Mouse (Mus musculus) fibroblast of lung, adult 2 months (primary cell): Measurements from ENCODE around the gene 9130019O22Rik.
"Not testable (repeated sequence)": the region's sequence is repeated elsewhere in the genome, so short reads cannot be mapped to it uniquely, and the experiment has no call there.

Source experiments
- DNase-seq: peaks from one replicate; pipeline ENCODE4 v3.0.0-alpha.2; 2011; ENCODE audit warnings: low read depth

9130019O22Rik gene

DNA sequence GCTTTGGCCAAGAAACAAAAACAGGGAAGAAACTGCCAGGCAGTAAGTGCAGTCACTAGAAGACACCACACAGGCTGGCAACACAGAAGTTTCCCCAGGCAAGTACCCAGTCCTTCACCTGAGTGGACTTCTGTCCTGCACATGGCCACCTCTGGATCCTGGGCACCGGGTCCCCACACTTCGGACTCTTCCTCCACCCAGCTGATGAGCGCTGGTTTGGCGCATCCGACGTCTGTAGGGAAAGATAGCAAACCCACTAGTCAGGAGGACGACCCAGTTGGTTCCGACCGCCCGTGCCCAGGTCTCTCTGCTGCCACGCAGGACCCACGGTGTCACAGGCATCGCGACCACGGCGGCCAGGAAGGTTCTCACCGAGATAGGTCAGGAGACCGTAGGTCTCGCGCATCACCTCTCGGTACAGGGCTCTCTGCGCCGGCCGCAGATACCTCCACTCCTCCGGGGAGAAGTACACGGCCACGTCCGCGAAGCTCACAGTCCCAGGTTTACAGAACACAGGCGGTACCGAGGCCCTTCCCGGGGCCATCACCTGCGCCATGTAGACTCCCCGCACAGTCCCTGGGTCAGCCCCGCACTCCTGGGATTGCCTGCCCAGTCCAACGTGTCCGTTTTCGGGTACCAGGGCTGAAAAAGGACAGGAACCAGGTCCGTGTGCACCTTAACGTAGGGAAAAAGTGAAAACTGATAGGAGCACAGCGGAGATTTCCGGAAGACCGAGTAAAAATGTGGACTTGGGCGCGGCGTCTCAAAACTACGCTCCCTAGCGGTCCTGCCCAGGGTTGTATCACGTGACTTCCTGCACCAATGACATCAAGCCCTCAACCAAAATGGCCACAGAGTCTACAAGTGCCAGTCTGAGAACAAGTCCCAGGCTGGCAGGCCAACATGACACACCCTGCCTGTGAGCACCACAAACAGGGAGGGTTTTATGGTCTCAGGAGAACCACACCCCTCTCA lies 11.4 kb downstream of the 9130019O22Rik start, which contains the start of gene Zfp747:
Zfp747 (minus strand) TSS at position 780 of the 975 bp plus-strand sequence.
- DNase-seq: peak; percentile 93

DNA sequence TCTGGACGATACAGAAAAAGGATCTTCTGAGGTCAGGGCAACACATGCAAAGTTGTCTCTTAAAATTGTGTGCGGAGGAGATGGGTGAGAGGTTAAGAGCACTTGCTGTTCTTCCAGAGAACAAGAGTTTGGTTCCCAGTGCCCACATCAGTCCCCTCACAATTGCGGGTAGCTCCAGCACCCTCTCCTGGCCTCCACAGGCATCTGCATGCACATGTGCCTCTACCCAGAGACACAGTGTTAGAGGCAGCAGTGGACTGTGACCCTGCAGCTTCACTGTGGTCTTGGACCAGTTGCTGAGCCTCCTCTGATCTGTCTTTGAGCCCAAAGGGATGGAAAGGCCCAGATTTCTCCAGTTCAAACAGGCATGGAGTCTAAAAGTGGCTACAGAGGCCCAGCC lies 15.1 kb downstream of the 9130019O22Rik start:
- not testable (repeated sequence) for DNase-seq

DNA sequence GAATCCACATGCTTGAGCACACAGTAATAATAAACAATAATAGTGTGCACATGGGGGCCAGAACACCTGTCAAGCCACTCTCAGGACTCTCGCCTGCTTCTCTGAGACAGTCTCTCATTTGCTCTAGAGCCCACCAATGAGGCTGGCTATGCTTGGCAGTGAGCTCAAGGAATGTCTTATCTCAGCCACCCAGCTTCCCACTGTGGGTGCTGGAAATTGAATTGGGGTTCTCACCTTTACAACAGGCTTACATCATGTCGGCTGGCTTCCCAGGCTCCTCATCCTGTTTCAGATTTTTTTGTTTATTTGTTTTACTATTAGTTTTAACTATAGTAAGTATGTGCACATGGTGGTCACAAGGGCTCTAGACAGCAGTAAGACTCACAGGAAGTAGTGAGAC lies 15.8 kb downstream of the 9130019O22Rik start:
- DNase-seq: no peak

DNA sequence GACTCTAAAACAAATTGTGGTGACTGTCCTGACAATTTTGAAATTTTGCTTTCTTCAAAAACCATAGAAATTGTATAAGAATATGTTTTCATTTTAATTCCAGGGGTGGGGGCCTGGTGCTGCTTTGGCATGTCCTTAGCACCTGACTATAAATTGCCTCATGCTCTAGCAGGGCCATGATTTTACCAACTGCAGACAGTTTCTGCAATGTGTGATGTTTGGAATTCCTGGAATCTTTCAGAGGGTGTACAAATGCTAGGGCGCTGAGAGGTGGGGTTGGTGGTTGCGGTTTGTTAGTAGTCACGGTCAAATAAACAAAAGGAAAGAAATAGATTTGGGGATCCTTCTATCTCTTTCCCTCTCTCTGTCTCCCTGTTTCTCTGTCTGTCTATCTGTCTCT lies 20.7 kb downstream of the 9130019O22Rik start:
- no peak for DNase-seq

DNA sequence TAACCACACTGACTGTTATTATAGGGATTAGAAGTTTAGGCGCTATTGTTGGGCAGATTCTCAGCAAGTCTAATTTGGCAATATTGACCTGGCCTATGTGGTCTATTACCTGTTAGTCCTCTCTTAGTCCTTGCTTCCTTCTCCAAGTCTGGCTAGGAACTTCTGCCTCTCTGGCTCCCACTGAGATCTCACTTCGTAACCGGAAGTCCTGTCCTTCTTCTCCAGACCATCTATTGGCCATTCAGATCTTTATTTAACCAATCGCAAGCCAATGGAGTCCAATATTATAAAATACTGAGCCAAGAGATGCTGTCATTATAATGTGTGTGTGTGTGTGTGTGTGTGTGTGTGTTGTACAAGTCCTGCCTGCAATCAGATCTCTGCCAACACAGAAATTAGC lies 22.8 kb downstream of the 9130019O22Rik start:
- no peak for DNase-seq

DNA sequence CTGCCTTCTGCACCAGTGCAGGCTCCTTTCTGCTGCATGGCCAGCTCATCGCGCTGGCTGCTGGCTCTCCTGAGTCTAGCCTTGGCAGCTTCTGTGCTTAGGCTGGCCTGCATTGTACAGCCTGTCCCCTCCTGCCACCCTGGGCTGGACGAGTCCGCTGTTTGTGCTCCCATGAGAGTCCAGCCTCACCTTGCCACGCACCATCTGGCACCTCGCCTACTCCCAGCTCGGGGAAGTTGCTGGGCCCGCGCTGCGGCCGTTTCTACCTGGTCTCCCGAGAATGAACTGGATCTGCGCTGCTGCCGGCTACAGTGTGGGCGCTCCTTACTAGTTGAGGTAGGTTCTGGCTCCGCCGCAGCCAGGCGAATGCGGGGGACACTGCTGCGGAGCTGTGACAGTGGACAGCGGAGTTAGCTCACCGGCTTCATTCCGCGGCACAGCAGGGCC lies 23.5 kb downstream of the 9130019O22Rik start:
- no peak for DNase-seq

DNA sequence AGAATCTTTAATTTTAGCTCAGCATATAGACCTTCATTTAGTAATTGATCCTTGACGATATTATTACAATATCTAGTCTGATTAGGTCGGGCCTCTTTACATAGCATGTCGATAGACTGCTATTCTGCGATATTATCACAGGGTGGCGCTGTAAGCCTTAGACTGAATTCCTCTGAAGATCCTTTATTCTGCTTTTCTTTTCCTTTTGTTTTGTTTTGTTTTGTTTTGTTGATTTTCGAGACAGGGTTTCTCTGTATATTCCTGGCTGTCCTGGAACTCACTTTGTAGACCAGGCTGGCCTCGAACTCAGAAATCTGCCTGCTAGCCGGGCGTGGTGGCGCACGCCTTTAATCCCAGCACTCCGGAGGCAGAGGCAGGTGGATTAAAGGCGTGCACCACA lies 24.5 kb downstream of the 9130019O22Rik start:
- DNase-seq: not testable (repeated sequence)

DNA sequence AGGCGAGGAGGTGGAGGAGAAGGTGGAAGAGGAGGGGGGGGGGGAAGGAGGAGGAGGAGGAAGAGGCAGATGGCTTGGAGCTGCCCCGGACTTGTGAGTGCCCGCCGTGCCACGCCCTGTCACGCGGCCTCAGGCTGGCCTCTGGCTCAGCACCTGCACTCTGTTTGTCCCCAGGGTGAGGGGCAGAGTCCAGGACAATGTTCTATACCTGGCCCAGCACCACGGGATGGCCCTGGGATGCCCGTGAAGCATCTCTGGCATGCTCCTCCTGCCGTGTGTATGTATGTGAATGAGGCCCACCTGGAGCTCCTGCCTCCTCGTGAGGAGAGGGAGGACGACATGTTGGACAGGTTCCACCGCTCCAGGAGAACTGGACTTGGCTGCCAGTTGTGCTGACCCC lies 25.5 kb downstream of the 9130019O22Rik start:
- DNase-seq: no peak

DNA sequence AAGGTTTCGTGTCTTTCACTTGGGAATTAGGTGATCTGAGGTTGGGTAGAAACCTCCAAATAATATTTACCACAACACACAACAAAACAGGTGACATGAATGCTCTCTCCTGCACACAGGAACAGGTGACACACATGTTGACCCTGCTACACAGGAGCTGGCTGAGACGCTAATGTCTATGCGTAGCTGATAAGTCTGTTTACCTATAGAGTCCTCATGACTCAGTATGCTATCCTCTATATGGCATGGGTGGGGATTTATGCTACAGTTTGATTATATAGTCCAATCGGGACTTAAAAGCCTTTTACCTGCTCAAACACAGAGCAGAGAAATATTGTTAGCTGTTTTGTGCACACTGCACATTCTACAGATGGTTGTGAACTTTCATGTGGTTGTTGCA lies 26.7 kb downstream of the 9130019O22Rik start:
- no peak for DNase-seq

DNA sequence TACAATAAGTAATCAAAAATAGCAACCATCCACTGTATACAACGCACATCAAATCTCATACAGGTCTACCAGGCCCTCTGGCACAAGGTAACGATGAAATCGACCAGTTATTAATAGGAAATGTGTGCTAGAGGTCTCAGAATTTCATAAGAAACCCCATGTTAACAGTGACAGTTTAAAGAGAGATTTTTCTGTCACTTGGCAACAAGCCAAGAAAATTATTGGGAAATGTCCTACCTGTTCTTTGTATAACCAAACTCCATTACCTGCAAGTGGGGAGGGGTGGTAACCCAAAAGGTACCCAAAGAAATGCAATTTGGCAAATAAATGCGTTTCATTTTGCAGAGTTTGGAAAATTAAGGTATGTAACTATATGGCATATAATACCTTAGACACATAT lies 28.5 kb downstream of the 9130019O22Rik start:
- no peak for DNase-seq

DNA sequence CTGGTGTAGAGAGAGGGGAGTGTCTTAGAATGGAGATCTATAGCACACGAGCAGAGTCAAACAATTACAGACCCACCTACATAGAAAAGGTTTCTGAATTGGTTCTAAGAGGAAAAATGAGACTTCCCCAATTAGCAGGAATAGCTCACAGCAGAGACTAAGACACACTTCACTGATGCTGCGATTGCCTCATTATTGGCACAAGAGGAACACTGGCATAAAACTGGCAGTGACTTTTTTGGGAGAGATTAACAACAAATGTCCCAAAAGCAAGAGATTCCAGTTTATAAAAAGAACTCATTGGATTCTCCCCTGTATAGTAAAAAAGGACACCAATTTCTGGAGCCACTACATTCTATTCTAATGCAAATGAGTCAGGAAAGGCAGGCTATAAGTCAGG lies 29.1 kb downstream of the 9130019O22Rik start:
- DNase-seq: no peak

DNA sequence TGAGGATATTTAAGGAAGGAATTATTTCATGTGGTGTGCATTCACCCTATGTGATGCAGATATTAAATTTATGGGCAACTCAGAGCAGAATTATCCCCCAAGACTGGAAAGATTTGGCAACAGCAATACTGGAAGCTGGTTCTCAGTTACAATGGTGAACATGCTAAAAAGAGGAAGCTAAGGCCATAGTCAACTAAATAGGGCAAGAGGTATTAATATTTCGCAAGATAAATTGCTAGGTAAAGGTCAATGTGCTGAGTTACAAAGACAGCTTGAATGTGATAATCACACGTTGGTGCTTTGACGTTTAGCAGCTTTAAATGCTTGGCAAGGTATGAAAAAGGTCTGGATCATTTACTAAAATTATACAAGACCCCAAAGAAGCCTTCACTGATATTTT lies 31.2 kb downstream of the 9130019O22Rik start:
- no peak for DNase-seq

DNA sequence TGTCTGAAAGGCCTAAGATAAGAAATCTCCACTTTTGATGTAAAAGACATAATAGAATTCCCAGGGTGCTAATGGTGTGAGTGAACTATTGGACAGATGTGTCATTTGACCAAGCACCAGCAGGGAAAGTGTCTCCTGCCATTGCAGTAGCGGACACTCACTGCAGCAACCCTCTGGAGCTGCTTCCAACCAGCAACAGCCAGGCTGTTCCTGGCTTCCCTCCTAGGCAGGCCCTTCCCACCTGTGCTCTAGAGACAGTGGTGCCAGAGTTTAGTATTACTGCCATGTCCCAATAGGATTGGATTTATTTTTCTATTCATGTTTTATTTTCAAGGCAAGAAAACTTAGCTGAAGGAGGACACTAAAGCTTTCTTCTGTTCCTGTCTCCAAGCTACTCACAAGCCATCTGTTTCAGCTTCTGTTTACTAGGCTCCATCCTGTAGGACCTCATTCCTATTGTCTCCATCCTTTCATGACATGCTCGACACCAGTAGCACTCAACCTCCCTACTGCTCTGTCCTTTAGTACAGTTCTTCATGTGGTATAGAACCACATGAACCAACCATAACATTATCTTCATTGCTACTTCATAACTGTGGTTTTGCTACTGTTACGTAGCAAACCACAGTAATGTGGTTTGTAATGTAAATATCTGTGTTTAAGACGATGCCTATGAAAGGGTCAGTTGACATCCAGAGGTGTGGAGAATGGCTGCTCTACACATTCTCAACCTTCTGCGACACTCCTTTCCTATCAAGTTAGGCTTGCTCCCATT lies 35.5 kb downstream of the 9130019O22Rik start:
- DNase-seq: no peak

DNA sequence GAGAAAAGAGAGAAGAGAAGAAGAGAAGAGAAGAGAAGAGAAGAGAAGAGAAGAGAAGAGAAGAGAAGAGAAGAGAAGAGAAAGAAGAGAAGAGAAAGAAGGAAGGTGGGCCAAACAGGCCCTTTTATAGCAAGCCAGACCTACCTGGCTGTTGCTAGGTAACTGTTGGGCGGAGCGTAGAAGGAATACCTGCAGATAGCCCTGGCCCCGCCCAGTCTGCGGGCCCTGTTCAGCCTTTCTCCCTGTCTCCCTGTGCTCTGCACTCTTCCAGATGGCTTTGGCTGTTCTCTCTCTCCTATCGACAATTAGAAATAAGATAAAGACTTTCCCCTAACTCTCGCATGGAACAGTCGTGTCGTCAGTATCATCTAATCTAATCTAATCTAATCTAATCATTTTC lies 40.3 kb downstream of the 9130019O22Rik start:
- no peak for DNase-seq

DNA sequence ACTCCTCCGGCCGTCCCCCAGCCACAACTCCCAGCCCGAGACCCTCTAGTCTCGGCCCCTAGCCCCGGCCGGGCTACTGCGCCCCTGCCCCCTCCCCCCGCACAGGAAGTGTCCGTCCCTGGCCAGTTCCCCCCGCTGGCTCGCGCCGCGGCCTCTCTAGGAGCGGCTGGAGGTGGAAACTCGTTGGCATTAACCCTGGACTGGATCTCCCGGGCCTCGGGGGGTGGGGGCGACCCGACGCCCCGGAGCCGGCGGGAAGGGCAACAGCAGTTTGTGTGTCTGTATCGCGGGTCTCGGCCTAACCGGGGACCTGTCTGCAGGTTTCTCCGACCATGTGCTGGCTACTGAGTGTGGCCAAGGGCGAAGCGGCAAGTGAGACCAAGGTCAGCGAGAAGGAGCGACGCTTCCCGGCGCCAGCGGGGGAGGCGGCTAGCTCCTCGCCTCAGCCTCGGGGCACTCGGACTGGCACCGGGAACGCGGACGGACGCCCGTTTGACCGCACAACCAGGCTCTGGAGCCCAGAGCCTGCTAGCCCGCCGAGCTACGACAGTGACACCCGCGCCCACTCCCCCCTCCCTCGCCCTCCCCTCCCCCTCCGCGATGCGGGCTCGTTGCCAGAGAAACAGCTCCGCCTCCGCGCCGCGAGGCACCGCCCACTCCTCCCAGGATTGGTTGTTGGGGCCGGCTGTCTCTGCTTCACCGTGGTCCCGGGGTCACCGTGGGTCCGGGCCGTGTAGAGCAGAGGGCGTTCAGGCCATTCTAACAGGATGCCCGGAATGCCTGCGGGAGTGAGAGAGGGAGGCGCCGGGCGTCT lies 41.2 kb downstream of the 9130019O22Rik start, which contains the start of gene Zfp768:
Zfp768 (minus strand) TSS at position 78 of the 814 bp plus-strand sequence.
- DNase-seq: peak; percentile 60

DNA sequence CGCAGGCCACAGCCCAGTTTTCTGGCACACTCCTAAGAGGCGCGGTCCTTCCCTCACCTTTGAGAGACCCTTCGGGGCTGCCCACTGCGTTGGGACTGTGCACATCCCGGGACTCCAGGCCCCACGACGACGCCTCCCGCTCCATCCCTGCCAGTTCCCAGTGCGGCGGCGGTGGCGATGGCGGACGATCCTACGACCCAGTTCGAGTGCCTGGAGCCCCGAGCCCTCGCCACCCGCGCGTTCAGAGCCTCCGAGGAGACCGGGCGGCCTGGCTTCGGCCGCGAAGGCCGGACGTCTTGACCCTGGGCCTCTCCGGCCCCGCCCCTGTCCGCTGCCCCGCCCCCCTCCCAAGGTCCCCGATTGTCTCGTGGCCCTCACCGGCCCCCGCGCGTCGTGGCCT lies 41.9 kb downstream of the 9130019O22Rik start:
- no peak for DNase-seq

DNA sequence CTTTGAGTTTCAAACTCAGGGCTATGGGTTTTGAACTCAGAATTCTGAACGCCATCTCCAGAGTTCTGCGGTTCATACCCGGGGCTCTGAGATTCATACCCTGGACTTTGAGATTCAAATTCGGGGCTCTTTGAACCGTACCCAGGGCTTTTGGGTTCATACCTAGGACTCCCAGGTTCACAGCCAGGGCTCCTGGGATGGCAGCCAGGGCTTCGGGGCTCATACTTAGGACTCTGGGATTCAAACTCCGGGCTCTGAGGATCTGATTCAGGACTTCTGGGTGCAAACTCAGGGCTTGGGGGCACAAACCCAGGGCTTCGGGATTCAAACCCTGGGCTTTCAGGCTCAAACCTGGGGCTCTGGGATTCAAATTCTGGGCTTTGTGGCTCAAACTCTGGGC lies 42.6 kb downstream of the 9130019O22Rik start:
- DNase-seq: no peak

DNA sequence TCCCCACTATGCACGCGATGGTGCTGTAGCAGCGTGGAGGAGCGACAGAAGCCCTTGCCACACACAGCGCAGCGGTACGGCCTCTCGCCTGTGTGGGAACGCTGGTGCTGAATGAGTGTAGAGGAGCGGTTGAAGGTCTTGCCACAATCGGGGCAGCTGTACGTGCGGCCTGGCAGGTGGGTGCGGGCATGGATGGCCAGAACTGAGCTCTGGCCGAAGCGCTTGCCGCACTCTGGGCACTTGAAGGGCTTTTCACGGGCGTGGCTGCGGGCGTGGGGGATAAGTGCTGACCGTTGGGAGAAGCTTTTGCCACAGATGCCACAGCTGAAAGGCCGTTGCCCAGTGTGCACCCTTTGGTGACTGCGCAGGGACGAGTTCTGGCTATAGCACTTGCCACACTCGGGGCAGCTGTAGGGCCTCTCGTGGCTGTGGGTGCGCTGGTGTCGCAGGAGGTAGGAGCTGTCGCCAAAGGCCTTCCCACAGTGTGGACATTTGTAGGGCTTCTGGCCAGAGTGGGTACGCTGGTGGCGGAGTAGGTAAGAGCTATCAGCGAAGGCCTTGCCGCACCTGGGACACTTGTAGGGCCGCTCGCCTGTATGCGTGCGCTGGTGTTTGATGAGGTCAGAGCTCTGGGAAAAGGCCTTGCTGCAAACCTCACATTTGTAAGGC lies 43.5 kb downstream of the 9130019O22Rik start:
- DNase-seq: no peak

DNA sequence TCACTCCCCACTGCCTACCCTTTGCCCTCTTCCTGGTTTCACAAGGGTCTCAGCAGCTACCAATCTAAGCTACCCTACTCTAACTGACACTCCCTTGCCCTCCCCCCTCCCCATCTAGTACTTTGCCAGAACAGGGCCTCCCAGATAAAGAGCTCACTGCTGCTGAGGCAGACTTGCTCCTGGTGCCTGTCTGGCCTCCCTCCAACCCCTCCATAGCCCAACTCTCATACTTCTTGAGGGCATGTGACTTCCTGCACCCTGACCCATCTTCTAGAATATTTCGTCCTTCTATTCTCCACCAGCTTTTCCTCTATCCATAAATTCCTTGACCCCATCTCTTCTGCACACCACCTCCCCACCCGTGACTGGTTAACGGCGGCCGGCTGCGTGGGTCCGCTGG lies 44.1 kb downstream of the 9130019O22Rik start:
- DNase-seq: no peak

DNA sequence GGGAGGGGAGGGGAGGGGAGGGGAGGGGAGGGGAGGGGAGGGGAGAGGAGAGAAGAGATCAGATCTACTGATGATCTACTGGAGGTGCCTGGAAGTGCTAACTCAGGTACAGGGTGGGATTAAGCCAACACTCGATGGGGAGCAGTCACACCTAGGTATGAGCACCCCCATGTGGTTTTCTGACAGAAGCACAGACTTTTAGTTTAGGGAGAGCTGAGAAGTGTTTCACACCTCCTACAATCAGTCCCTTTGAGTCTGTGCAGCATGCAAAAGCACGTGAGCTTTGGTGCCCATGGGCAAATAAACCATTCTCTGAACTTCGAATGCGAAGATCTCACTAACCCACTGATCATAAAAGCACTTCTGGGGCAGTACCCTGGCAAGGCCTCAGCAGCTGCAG lies 44.6 kb downstream of the 9130019O22Rik start:
- DNase-seq: no peak

DNA sequence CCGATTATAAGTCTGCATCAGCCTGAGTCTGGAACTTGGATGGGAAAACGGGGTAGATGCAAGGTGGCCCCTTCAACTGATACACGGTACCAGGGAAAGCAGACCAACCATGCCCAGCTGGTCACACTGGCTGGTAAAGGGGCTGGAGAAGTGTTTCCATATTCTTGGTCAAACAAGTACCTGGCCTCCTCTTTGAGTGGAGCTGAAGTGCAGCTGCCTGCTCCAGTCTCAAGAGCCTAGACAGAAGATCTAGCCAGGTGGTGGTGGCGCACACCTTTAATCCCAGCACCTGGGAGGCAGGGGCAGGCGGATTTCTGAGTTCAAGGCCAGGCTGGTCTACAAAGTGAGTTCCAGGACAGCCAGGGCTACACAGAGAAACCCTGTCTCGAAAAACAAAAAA lies 45.1 kb downstream of the 9130019O22Rik start:
- not testable (repeated sequence) for DNase-seq
